Mouse (Mus musculus): ENCODE measurements around the gene Cmtm7. TPM values are rescaled to one million over a fixed set of nuclear protein-coding genes. Genes with fewer than 3 reads are reported as not detected.
A peak's percentile ranks its signal among the peaks of the same experiment; 100 is the strongest.

Gene Cmtm7
- polyA plus RNA-seq, 1 experiment from 2014 or later, result 35.7 TPM

GRCm38 (mm10) chr9:114799498-114800107, 17.9 kb upstream of the Cmtm7 start:
- H3K4me2 ChIP-seq (replicated peaks; ENCODE audit: low read depth), result no peak overlapping the region
- no peak overlapping the region for H3K27ac ChIP-seq (ENCODE audit: low read depth, low read length)
- no peak for ATAC-seq
- no peak overlapping the region for H3K9ac ChIP-seq (ENCODE audit: low read depth, low read length)
- H3K4me1 ChIP-seq (replicated peaks; ENCODE audit: control insufficient read depth, insufficient read depth, low read length), result no peaks in the 10 kb centered on the region
- H3K9me3 ChIP-seq (ENCODE audit: control insufficient read depth), result no peaks in the 10 kb centered on the region
- H3K36me3 ChIP-seq (ENCODE audit: control insufficient read depth, insufficient read depth), result no peaks in the 10 kb centered on the region
- no peak for TF ChIP-seq CTCF (IDR thresholded peaks at IDR 0.05; ENCODE audit: low read depth)
- 64% methylated on average over 10 of the region's 10 CpGs for WGBS
- no peak overlapping the region for H3K4me3 ChIP-seq (ENCODE audit: low read depth, low read length)
- no peaks in the 10 kb centered on the region for H3K27me3 ChIP-seq (replicated peaks; ENCODE audit: control insufficient read depth, insufficient read depth, low read length)

DNA sequence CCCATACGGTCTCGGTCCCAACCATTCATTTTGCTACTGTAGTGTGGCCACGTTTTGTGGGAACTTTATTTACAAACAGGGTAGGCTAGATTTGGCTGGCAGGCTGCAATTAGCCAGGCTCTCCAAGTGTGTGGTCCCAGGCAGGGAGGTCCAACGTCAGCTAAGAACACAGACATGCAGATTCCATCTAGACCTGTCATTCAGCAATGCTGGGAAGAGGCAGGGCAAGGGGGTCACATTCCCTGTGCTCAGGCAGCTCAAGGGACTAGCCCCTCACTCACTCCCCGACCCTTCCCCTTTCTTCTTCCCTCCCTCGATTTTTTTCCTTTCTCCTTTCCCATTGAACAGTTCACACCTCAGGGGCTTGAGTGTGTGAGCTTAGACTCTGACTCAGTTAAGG, 17.2 kb upstream of the Cmtm7 start:
- ATAC-seq, result no peak

DNA sequence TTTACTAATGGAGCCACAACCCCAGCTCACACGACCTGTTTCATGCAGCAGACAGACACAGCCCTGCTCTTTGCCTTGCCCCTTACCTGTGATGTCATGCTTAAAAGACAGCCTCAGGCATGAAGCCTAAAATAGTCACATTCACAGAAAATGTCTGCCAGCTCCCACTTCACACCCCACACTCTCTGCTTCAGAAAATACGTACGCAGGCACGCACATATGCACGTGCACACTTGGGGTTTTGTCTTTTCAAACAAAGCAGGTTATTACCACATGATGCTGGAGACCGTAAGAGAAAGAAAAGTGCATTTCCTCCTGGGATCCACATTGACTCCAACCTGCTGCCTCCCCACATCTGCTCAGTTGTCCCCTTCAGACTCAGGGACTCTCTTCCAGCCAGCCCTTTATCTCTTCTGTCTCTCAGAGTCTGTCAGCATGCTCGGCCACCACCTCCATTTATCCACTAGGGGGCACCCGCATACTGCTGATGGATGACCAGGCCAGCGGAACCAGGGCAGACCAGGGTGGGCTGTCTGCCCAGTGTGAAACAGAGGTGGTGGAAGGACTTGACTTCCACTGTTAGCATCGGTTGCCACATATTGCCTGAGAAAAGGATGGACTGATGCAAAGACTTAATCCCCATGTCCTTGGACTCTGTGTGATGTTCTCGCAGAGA, 15.8 kb upstream of the Cmtm7 start:
- H3K27me3 ChIP-seq (replicated peaks; ENCODE audit: control insufficient read depth, insufficient read depth, low read length), result no peaks in the 10 kb centered on the region
- H3K36me3 ChIP-seq (ENCODE audit: control insufficient read depth, insufficient read depth), result no peaks in the 10 kb centered on the region
- 62% methylated on average over 11 of the region's 11 CpGs for WGBS

More for the DNA sequence above, 17.2 kb upstream of the Cmtm7 start:
- Histone ChIP-seq H3K9ac (ENCODE audit: low read depth, low read length) (no peak overlapping the region), H3K4me2 (replicated peaks; ENCODE audit: low read depth) (no peak overlapping the region), H3K4me3 (ENCODE audit: low read depth, low read length) (no peak overlapping the region), H3K4me1 (replicated peaks; ENCODE audit: control insufficient read depth, insufficient read depth, low read length) (no peaks in the 10 kb centered on the region), H3K9me3 (ENCODE audit: control insufficient read depth) (no peaks in the 10 kb centered on the region), H3K27ac (ENCODE audit: low read depth, low read length) (no peak overlapping the region), H3K36me3 (ENCODE audit: control insufficient read depth, insufficient read depth) (no peaks in the 10 kb centered on the region), H3K27me3 (replicated peaks; ENCODE audit: control insufficient read depth, insufficient read depth, low read length) (no peaks in the 10 kb centered on the region)
- 44% methylated on average over 6 of the region's 6 CpGs for WGBS
- TF ChIP-seq CTCF (IDR thresholded peaks at IDR 0.05; ENCODE audit: low read depth), result no peak

DNA sequence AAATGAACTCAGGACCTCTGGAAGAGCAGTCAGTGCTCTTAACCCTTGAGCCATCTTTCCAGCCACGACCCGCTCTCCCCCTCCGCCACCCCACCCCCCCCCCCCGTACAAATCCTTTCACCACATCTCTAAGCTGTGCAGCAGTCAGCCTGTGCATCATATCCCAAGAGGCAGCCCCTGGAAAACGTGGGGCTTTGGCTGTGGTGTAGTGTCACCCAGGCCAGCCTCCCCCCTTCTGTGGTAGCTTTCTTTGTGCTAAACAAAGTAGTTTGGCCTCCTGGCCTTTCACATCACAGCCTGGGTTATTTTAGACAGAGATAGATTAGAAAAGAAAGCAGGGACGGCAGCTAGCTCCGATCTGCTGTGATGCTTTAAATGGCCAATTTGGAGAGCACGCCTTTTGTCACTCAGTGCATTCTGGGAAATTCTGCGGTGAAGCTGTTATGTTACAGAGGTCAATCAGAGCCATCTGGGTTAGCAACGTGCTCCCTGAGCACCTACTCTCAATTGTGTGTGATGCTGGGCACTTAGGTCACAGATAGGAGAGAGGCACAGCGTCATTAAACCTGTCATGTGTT, 14.9 kb upstream of the Cmtm7 start:
- Histone ChIP-seq H3K9ac (ENCODE audit: low read depth, low read length) (no peak overlapping the region), H3K27me3 (replicated peaks; ENCODE audit: control insufficient read depth, insufficient read depth, low read length) (no peaks in the 10 kb centered on the region), H3K27ac (ENCODE audit: low read depth, low read length) (no peak overlapping the region), H3K4me3 (ENCODE audit: low read depth, low read length) (no peak overlapping the region), H3K36me3 (ENCODE audit: control insufficient read depth, insufficient read depth) (no peaks in the 10 kb centered on the region), H3K4me2 (replicated peaks; ENCODE audit: low read depth) (no peak overlapping the region), H3K9me3 (ENCODE audit: control insufficient read depth) (no peaks in the 10 kb centered on the region), H3K4me1 (replicated peaks; ENCODE audit: control insufficient read depth, insufficient read depth, low read length) (no peaks in the 10 kb centered on the region)
- 62% methylated on average over 10 of the region's 11 CpGs for WGBS
- no peak for ATAC-seq
- no peak for TF ChIP-seq CTCF (IDR thresholded peaks at IDR 0.05; ENCODE audit: low read depth)

More for the DNA sequence above, 15.8 kb upstream of the Cmtm7 start:
- H3K9me3 ChIP-seq (ENCODE audit: control insufficient read depth), result no peaks in the 10 kb centered on the region
- no peaks in the 10 kb centered on the region for H3K4me1 ChIP-seq (replicated peaks; ENCODE audit: control insufficient read depth, insufficient read depth, low read length)
- peak; percentile 47; the same call in 1 of the 2 replicates for ATAC-seq
- H3K27ac ChIP-seq (ENCODE audit: low read depth, low read length), result no peak overlapping the region
- peak; percentile 99 for TF ChIP-seq CTCF (IDR thresholded peaks at IDR 0.05; ENCODE audit: low read depth)
- no peak overlapping the region for H3K9ac ChIP-seq (ENCODE audit: low read depth, low read length)
- H3K4me3 ChIP-seq (ENCODE audit: low read depth, low read length), result no peak overlapping the region
- H3K4me2 ChIP-seq (replicated peaks; ENCODE audit: low read depth), result no peak overlapping the region

- TF ChIP-seq CTCF (IDR thresholded peaks at IDR 0.05; ENCODE audit: low read depth), result no peak
- H3K27ac ChIP-seq (ENCODE audit: low read depth, low read length), result no peak overlapping the region
- no peak overlapping the region for H3K4me3 ChIP-seq (ENCODE audit: low read depth, low read length)
- no peak overlapping the region for H3K4me2 ChIP-seq (replicated peaks; ENCODE audit: low read depth)
- no peaks in the 10 kb centered on the region for H3K4me1 ChIP-seq (replicated peaks; ENCODE audit: control insufficient read depth, insufficient read depth, low read length)
- H3K9me3 ChIP-seq (ENCODE audit: control insufficient read depth), result no peaks in the 10 kb centered on the region
- no peak overlapping the region for H3K9ac ChIP-seq (ENCODE audit: low read depth, low read length)
- no peak for ATAC-seq
- H3K36me3 ChIP-seq (ENCODE audit: control insufficient read depth, insufficient read depth), result no peaks in the 10 kb centered on the region; the same call in 1 of the 2 replicates
- WGBS, result 78% methylated on average over 4 of the region's 4 CpGs
- no peaks in the 10 kb centered on the region for H3K27me3 ChIP-seq (replicated peaks; ENCODE audit: control insufficient read depth, insufficient read depth, low read length)
Observed at GRCm38 (mm10) chr9:114794491-114794890, 12.8 kb upstream of the Cmtm7 start.

DNA sequence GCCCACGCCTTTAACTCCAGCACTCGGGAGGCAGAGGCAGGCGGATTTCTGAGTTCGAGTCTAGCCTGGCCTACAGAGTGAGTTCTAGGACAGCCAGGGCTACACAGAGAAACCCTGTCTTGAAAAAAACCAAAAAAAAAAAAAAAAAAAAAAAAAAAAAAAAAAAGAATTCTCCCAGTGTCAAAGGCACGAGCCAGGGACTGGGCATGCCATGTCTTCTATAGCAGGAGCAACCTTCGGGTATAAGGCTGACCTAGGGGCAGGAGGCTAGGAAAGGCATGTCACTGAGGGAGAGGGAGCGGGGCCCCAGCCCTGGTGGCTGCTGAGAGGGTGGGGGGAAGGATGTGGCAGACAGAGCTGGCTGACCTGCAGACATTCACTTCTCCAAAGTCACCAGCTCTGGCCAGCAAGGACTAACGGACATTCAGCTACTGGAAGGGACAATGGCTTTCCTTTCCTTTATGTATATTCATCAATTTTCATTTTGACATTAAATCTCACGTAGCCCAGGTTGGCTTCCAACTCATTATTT, 12.2 kb upstream of the Cmtm7 start:
- H3K27me3 ChIP-seq (replicated peaks; ENCODE audit: control insufficient read depth, insufficient read depth, low read length), result no peaks in the 10 kb centered on the region
- no peak overlapping the region for H3K9ac ChIP-seq (ENCODE audit: low read depth, low read length)
- H3K36me3 ChIP-seq (ENCODE audit: control insufficient read depth, insufficient read depth), result no peaks in the 10 kb centered on the region; the same call in 1 of the 2 replicates
- ATAC-seq, result no peak
- no peaks in the 10 kb centered on the region for H3K4me1 ChIP-seq (replicated peaks; ENCODE audit: control insufficient read depth, insufficient read depth, low read length)
- H3K27ac ChIP-seq (ENCODE audit: low read depth, low read length), result no peak overlapping the region
- no peaks in the 10 kb centered on the region for H3K9me3 ChIP-seq (ENCODE audit: control insufficient read depth)
- no peak overlapping the region for H3K4me2 ChIP-seq (replicated peaks; ENCODE audit: low read depth)
- WGBS, result 92% methylated on average over 9 of the region's 9 CpGs
- H3K4me3 ChIP-seq (ENCODE audit: low read depth, low read length), result no peak overlapping the region
- TF ChIP-seq CTCF (IDR thresholded peaks at IDR 0.05; ENCODE audit: low read depth), result no peak
